Mouse (Mus musculus) liver, embryonic 14.5 days (tissue): ENCODE measurements around the gene Dnajb1.

Experiments
- CTCF ChIP-seq: IDR thresholded peaks from 2 replicates; pipeline ENCODE4 v1.5.1; 2016; ENCODE audit warnings: antibody characterized with exemption, low read depth, control low read depth
- EP300 ChIP-seq: IDR thresholded peaks from 2 replicates; pipeline ENCODE4 v1.6.1; 2016; ENCODE audit warnings: antibody characterized with exemption, low read depth

DNA sequence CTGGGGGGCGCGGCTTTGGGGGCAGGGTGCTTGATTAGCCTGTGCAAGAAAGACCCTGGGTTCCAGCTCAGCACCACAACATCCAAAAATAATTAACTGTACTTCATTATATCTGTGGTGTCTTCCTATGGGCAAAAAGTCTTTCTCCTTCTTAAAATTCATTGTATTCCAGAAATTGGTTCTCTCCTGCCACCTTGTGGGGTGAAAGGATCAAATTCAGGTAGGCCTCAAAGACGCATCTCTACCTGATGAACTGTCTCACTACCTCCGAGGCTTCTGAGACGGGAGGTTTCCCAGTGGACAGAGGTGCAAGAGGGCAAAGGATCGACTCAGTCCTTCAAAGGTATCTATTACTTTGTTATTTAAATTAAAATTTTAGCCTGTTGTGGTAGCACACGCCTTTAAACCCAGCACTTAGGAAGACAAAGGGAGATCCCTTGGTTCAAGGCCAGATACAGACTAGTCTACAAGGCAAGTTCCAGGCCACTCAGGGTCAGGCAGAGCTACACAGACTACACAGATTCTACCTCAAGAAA, 17.4 kb upstream of the Dnajb1 start:
- 0 out of 2 replicates have a peak, but pooled peaks have one; percentile 22 for TF ChIP-seq CTCF
- TF ChIP-seq EP300 = no peak
